Mouse (Mus musculus) forebrain, postnatal 0 days (tissue): ENCODE results near the gene Dgki. TPM values are rescaled to one million over a fixed set of nuclear protein-coding genes. Genes with fewer than 3 reads are reported as not detected.
A peak's percentile ranks its signal among the peaks of the same experiment; 100 is the strongest.

Experiments used
- ATAC-seq: fragments of 200-750 bp; cut with Nextera tagmentation; 2 replicates; pipeline ENCODE4 v1.8.0; 2017; ENCODE audit warnings: mild to moderate bottlenecking, moderate library complexity
- DNase-seq: peaks from one replicate; pipeline ENCODE4 v3.0.0-alpha.2; 2015
- H3K27ac ChIP-seq: fragments of 300-500 bp; sonication (generic); 2 replicates; pipeline ENCODE4 v1.5.1; 2014; ENCODE audit warnings: low read depth, mild to moderate bottlenecking, antibody characterized with exemption, low read length, moderate library complexity, mixed read lengths
- H3K27me3 ChIP-seq: fragments of 300-500 bp; sonication (generic); 2 replicates; pipeline ENCODE4 v1.6.1; 2014; ENCODE audit warnings: mild to moderate bottlenecking, low read length, mixed read lengths; ENCODE audit not compliant: insufficient read depth
- H3K36me3 ChIP-seq: fragments of 300-500 bp; sonication (generic); 2 replicates; pipeline ENCODE4 v1.6.1; 2014; ENCODE audit warnings: mild to moderate bottlenecking, moderate library complexity; ENCODE audit not compliant: insufficient read depth
- H3K4me1 ChIP-seq: fragments of 300-500 bp; sonication (generic); 2 replicates; pipeline ENCODE4 v1.6.1; 2014; ENCODE audit warnings: antibody characterized with exemption; ENCODE audit not compliant: insufficient read depth
- H3K4me2 ChIP-seq: fragments of 300-500 bp; sonication (generic); 2 replicates; pipeline ENCODE4 v1.6.1; 2014; ENCODE audit warnings: low read depth, mild to moderate bottlenecking, moderate library complexity
- H3K4me3 ChIP-seq: fragments of 300-500 bp; sonication (generic); 2 replicates; pipeline ENCODE4 v1.5.1; 2014; ENCODE audit warnings: low read depth, low read length, mixed read lengths
- H3K9ac ChIP-seq: fragments of 300-500 bp; sonication (generic); 2 replicates; pipeline ENCODE4 v1.6.1; 2014; ENCODE audit warnings: mild to moderate bottlenecking
- H3K9me3 ChIP-seq: fragments of 300-500 bp; sonication (generic); 2 replicates; pipeline ENCODE4 v1.6.1; 2016; ENCODE audit warnings: low read length
- CTCF ChIP-seq: sonication (generic); IDR thresholded peaks from 2 replicates; pipeline ENCODE4 v1.5.1; 2016; ENCODE audit warnings: antibody characterized with exemption, control low read depth, low read depth
- WGBS: fragments of 180-500 bp; shearing (Covaris S2); extraction: QIAGEN DNeasy Blood & Tissue Kit; methylation state at CpG from one replicate; pipeline ENCODE4 v1.1.7; 2014; 5-methylcytosine and 5-hydroxymethylcytosine counted together
- polyA plus RNA-seq: library from polyadenylated mRNA; unstranded; fragments of >200 nt; fragmentation: Nextera tagmentation; extraction: Ambion mirVana; gene quantifications from 2 replicates; pipeline ENCODE4 v1.2.1, GENCODE M21; 2015
- total RNA-seq: library from RNA; depleted of rRNA; stranded (reverse); fragments of >200 nt; gene quantifications from 2 replicates; pipeline ENCODE4 v1.2.3, GENCODE M21; 2014

The Dgki gene
- total and polyA plus RNA-seq, 2 experiments from 2014 or later: 5.5 to 34.0 TPM

DNA sequence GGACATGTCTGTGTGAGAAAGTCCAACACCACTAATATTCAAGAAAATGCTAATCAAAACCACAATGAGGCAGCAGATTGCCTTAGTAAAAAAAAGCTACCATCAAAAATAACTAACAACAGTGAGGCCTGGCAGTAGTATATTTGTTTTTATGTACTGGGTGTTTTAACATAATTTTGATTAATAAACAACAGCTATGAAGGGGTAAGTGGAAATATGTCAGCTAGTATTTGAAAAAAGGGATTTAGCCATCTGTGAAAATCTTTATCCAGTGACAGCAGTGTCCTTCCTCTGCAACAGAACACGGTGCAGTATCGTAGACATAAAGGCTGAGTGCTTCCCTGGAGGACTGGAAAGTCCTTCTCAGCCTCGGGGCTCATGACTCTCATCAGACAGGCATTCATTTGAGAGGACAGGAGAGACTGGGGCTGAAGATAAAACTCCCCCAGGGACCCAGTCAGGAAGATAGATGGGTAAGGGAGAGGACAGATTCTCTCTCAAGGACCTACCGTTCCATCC is 252.3 kb downstream of the Dgki start:
- no peaks in the 10 kb centered on the region for H3K36me3 ChIP-seq
- no peak for ATAC-seq
- no peak for TF ChIP-seq CTCF
- H3K9me3 ChIP-seq: no peaks in the 10 kb centered on the region
- no peak overlapping the region for H3K9ac ChIP-seq
- no peak overlapping the region for H3K4me3 ChIP-seq
- no peak overlapping the region for H3K4me2 ChIP-seq
- WGBS: 59% methylated on average over 4 of the region's 4 CpGs
- H3K27ac ChIP-seq: no peak overlapping the region
- no peaks in the 10 kb centered on the region for H3K27me3 ChIP-seq
- DNase-seq: no peak
- H3K4me1 ChIP-seq: no peaks in the 10 kb centered on the region

- peak; percentile 88 for DNase-seq
- no peaks in the 10 kb centered on the region for H3K36me3 ChIP-seq
- no peaks in the 10 kb centered on the region for H3K9me3 ChIP-seq
- H3K4me3 ChIP-seq: no peak overlapping the region
- no peaks in the 10 kb centered on the region for H3K4me1 ChIP-seq
- peak; percentile 82 for ATAC-seq
- peak; percentile 93 for TF ChIP-seq CTCF
- no peak overlapping the region for H3K4me2 ChIP-seq
- no peak overlapping the region for H3K27ac ChIP-seq
- H3K27me3 ChIP-seq: no peaks in the 10 kb centered on the region
- H3K9ac ChIP-seq: no peak overlapping the region
- WGBS: 29% methylated on average over 4 of the region's 4 CpGs
These were observed 253.7 kb downstream of the Dgki start for GRCm38 (mm10) chr6:37046152-37046788.

DNA sequence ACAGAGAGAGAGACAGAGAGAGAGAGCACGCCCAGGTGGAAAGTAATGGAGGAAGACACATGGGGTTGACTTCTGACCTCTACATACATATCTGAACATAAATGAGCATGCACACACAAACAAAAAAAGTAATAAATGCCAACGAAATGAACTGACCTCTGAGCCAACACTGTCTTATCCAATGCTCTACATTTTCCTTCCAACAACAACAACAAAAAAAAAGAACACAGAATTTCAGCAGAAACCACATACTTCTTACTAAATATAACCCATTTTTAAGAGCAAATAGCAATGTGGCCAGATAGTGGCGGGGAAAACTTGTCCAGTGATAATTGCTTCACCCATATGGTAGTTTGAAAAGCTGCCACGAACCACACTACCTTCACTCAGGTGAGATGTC is 255.2 kb downstream of the Dgki start:
- Histone ChIP-seq H3K27me3 (no peaks in the 10 kb centered on the region), H3K9me3 (no peaks in the 10 kb centered on the region), H3K4me1 (no peaks in the 10 kb centered on the region), H3K36me3 (no peaks in the 10 kb centered on the region), H3K4me2 (no peak overlapping the region), H3K9ac (no peak overlapping the region), H3K4me3 (no peak overlapping the region), H3K27ac (no peak overlapping the region)
- 86% methylated on average over 4 of the region's 4 CpGs for WGBS
- ATAC-seq: no peak
- no peak for TF ChIP-seq CTCF
- DNase-seq: no peak

- Histone ChIP-seq H3K27me3 (no peaks in the 10 kb centered on the region), H3K27ac (no peak overlapping the region), H3K4me3 (no peak overlapping the region), H3K4me2 (no peak overlapping the region), H3K9ac (no peak overlapping the region), H3K4me1 (0 out of 2 replicates have a peak, but pooled peaks cover 3% of the 10 kb centered on the region), H3K9me3 (no peaks in the 10 kb centered on the region), H3K36me3 (no peaks in the 10 kb centered on the region)
- DNase-seq (peak; percentile 67), ATAC-seq (peak; percentile 66)
- WGBS: 33% methylated on average over 8 of the region's 8 CpGs
- peak; percentile 69 for TF ChIP-seq CTCF
These were observed 261.5 kb downstream of the Dgki start for GRCm38 (mm10) chr6:37038444-37038843.

DNA sequence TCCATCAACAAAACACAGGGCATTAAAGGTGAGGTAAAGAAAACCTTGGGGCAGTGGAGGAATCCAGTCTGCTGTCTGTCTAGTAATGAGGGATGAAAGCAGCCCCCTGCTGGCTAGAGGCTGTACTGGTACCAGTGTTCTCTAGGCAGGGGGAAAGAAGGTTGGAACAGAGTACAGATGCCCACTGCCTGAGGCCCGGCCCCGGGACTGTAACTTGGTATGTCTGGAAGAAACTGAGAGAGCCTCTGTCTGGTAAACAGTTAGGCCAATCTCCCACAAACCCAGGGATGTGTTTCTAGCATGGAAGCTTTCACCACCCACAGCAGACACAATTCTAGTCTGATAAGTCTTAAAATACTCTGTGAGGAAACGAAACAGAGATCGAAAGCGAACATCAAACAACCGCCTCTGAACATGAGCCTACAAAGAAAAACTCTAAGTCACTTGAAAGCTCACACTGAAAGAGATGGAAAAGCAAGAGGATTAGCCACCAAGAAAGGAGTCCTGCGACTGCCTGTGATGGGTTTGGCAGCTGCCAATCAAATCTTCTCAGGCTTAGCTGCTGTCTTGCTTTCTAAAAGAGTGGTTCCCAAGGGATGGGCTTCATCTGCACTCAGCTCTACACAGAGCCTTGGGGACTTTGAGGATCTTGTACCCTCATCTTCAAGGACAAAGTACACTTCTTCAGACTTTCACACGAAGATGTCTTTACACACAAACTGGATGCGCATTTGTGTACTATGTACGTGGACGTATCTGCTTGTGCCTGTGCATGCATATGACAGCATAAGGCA is 262.7 kb downstream of the Dgki start:
- Histone ChIP-seq H3K27me3 (no peaks in the 10 kb centered on the region), H3K4me2 (no peak overlapping the region), H3K27ac (no peak overlapping the region), H3K9me3 (no peaks in the 10 kb centered on the region; the same call in 1 of the 2 replicates), H3K4me3 (no peak overlapping the region), H3K4me1 (0 out of 2 replicates have a peak, but pooled peaks cover 3% of the 10 kb centered on the region), H3K36me3 (peaks cover 8% of the 10 kb centered on the region), H3K9ac (no peak overlapping the region)
- peak; percentile 76 for TF ChIP-seq CTCF
- 57% methylated on average over 11 of the region's 11 CpGs for WGBS
- ATAC-seq: peak; percentile 69
- DNase-seq: peak; percentile 51

- H3K9me3 ChIP-seq: no peaks in the 10 kb centered on the region; the same call in 1 of the 2 replicates
- DNase-seq (no peak), ATAC-seq (peak; percentile 42; the same call in 1 of the 2 replicates)
- no peak overlapping the region for H3K4me2 ChIP-seq
- 0 out of 2 replicates have a peak, but pooled peaks cover 3% of the 10 kb centered on the region for H3K4me1 ChIP-seq
- no peaks in the 10 kb centered on the region for H3K27me3 ChIP-seq
- no peak overlapping the region for H3K4me3 ChIP-seq
- H3K9ac ChIP-seq: no peak overlapping the region
- H3K27ac ChIP-seq: no peak overlapping the region
- H3K36me3 ChIP-seq: peaks cover 8% of the 10 kb centered on the region
- WGBS: 43% methylated on average over 6 of the region's 6 CpGs
- no peak for TF ChIP-seq CTCF
These were observed 264.3 kb downstream of the Dgki start for GRCm38 (mm10) chr6:37035681-37036080.

GRCm38 (mm10) chr6:37030986-37031385 is 269.0 kb downstream of the Dgki start:
- no peak for ATAC-seq

More at GRCm38 (mm10) chr6:37030986-37031385, 269.0 kb downstream of the Dgki start:
- Histone ChIP-seq H3K9ac (no peak overlapping the region), H3K4me3 (no peak overlapping the region), H3K9me3 (no peaks in the 10 kb centered on the region; the same call in 1 of the 2 replicates), H3K27ac (no peak overlapping the region), H3K4me1 (no peaks in the 10 kb centered on the region), H3K27me3 (no peaks in the 10 kb centered on the region), H3K36me3 (peaks cover 23% of the 10 kb centered on the region), H3K4me2 (no peak overlapping the region)
- WGBS: 41% methylated on average over 1 of the region's 1 CpGs
- DNase-seq: no peak
- TF ChIP-seq CTCF: no peak
